Mouse (Mus musculus) kidney, embryonic 16.5 days (tissue): Measurements from ENCODE around the gene Rbm38. TPM values are rescaled to one million over a fixed set of nuclear protein-coding genes. Genes with fewer than 3 reads are reported as not detected.

ENCODE experiments used
- ATAC-seq: fragments of 200-750 bp; cut with Nextera tagmentation; 2 replicates; pipeline ENCODE4 v1.8.0; 2017; ENCODE audit warnings: moderate TSS enrichment; ENCODE audit not compliant: low FRiP score, low TSS enrichment
- H3K27ac ChIP-seq: fragments of 300-500 bp; sonication (generic); 2 replicates; pipeline ENCODE4 v1.5.1; 2014; ENCODE audit warnings: low read length
- H3K27me3 ChIP-seq: fragments of 300-500 bp; sonication (generic); 2 replicates; pipeline ENCODE4 v1.6.1; 2014; ENCODE audit warnings: low read length, control low read depth, mixed read lengths; ENCODE audit not compliant: insufficient read depth
- H3K36me3 ChIP-seq: fragments of 300-500 bp; sonication (generic); 2 replicates; pipeline ENCODE4 v1.6.1; 2014; ENCODE audit warnings: low read length, control low read depth, mixed read lengths; ENCODE audit not compliant: insufficient read depth
- H3K4me1 ChIP-seq: fragments of 300-500 bp; sonication (generic); 2 replicates; pipeline ENCODE4 v1.6.1; 2014; ENCODE audit warnings: low read length, control low read depth, mixed read lengths; ENCODE audit not compliant: insufficient read depth
- H3K4me2 ChIP-seq: fragments of 300-500 bp; sonication (generic); replicated peaks from 2 replicates; pipeline ENCODE4 v1.6.1; 2014; ENCODE audit warnings: low read depth, low read length
- H3K4me3 ChIP-seq: fragments of 300-500 bp; sonication (generic); 2 replicates; pipeline ENCODE4 v1.5.1; 2014; ENCODE audit warnings: mild to moderate bottlenecking, low read length
- H3K9ac ChIP-seq: fragments of 300-500 bp; sonication (generic); replicated peaks from 2 replicates; pipeline ENCODE4 v1.6.1; 2014; ENCODE audit warnings: low read length
- H3K9me3 ChIP-seq: fragments of 300-500 bp; sonication (generic); 2 replicates; pipeline ENCODE4 v1.6.1; 2016; ENCODE audit warnings: low read length, control low read depth
- WGBS: fragments of 180-500 bp; shearing (Covaris S2); extraction: QIAGEN DNeasy Blood & Tissue Kit; methylation state at CpG from one replicate; pipeline ENCODE4 v1.1.7; 2014; 5-methylcytosine and 5-hydroxymethylcytosine counted together
- polyA plus RNA-seq: library from polyadenylated mRNA; unstranded; fragments of >200 nt; fragmentation: Nextera tagmentation; extraction: Ambion mirVana; gene quantifications from 2 replicates; pipeline ENCODE4 v1.2.1, GENCODE M21; 2015

Rbm38 gene
- polyA plus RNA-seq, 1 experiment from 2014 or later = 35.4 TPM

DNA sequence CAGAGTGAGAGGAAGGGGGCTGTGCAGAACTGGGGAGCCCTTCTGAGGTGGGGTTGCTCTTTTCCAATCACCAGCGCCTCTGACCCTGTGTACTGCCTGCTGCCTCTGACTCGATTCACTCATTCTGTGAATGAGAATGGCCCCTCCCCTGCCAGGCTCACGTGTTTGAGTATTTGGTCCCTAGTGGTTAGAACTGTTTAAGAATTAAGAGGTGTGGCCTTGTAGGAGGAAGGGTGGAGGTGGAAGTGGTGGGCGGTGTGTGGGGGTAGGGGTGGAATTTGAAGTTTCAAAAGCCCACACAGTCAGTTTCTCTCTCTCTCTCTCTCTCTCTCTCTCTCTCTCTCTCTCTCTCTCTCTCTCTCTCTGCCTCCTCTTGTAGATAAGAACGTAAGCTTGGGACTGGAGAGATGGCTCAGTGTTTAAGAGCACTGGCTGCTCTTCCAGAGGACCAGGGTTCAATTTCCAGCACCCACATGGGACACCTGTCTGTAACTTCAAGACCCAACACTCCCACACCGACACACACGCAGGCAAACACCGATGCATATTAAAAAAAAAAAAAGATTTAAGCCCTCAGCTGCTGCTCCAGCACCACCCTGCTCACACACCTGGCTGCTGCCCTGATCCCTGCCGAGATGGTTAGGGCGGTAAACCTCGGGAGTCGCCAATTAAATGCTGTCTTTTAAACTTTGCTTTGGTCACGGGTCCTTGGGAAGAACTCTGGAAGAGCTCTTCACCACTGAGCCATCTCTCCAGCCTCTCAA is 63.6 kb downstream of the Rbm38 start:
- ATAC-seq = peak; percentile 63
- Histone ChIP-seq H3K9me3 (no peaks in the 10 kb centered on the region), H3K36me3 (no peaks in the 10 kb centered on the region), H3K4me1 (0 out of 2 replicates have a peak, but pooled peaks cover 5% of the 10 kb centered on the region), H3K27ac (no peak overlapping the region), H3K9ac (0 out of 2 replicates have a peak overlapping the region, but pooled peaks have one; percentile 22), H3K4me3 (no peak overlapping the region), H3K4me2 (peak overlapping the region; percentile 44), H3K27me3 (no peaks in the 10 kb centered on the region; the same call in 1 of the 2 replicates)
- WGBS = 8% methylated on average over 13 of the region's 13 CpGs

Other genes with a start within 250 kb of the Rbm38 start
- gene Bmp7, start 80.2 kb upstream of the Rbm38 start, polyA plus RNA-seq = 39.8 and 49.7 TPM in 2 replicates
- 0.05 and 0.23 TPM in 2 replicates for gene Spo11, start 42.8 kb upstream of the Rbm38 start, polyA plus RNA-seq
- gene Rae1, start 20.4 kb upstream of the Rbm38 start, polyA plus RNA-seq = 143 and 146 TPM in 2 replicates
- gene Ctcfl, start 99.0 kb downstream of the Rbm38 start, polyA plus RNA-seq = 0.07 and 0.10 TPM in 2 replicates
- gene Pck1, start 132.6 kb downstream of the Rbm38 start, polyA plus RNA-seq = 35.4 and 38.4 TPM in 2 replicates
- 0.67 TPM in 1 of 2 replicates, not detected in the other for gene Zbp1, start 198.4 kb downstream of the Rbm38 start, polyA plus RNA-seq